Mouse (Mus musculus): Measurements from ENCODE around the gene Zfhx2.

DNA sequence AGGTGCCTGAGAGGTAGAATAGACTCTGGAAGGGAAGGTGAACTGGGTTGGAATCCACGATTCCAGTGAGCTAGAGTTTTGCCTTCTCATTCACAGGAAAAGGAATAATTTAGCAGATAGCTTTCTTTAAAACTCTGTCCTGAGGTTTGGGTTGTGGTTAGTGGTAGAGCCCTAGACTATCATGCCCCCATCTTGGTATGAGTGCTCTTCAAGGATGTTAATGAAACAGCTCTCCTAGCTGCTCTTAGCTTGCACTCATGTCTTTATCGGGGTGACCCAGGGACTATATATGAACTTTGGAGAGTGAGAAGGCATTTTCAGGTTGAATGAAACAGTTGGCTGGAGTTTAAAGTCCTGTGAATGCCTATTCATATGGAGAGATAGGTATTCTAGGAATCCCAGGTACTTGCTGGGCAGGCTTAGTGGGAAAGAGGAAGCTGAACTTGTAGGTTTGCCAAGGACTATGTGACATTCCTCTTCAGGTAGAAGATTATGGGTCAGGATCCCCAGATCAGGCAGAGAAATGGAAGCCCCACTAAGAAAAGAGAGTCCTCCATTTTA, 44.1 kb downstream of the Zfhx2 start:
- TF ChIP-seq POLR2A (IDR thresholded peaks at IDR 0.05; ENCODE audit: borderline replicate concordance, low read depth, low read length) (no peak), CTCF (IDR thresholded peaks at IDR 0.05; ENCODE audit: low read depth, low read length) (no peak)
